Mouse (Mus musculus): ENCODE data around the gene Slc13a3. TPM values are rescaled to one million over a fixed set of nuclear protein-coding genes. Genes with fewer than 3 reads are reported as not detected.

Gene Slc13a3
- polyA plus RNA-seq, 1 experiment = 1.6 TPM

DNA sequence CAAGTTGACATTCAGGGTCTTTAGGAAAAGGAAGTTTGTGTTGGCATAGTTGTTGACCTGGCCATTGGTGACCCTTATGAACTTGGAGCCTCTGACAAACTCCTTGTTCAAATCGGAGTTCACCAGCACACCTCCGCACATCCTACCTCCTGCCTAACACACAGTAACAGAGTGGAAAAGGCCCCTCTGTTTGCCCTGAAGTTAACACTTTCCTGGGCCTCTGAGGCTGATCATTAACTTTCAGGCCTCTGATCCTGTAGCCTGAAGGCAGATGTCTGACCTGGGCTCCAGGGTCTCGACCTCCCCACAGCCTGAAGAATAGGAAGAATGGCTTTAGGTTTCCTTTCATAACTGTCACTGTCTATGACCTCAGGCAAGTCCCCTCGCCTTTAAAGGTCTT, 31.4 kb downstream of the Slc13a3 start:
- H3K27ac ChIP-seq (ENCODE audit: control insufficient read depth, insufficient read depth, low read depth, low read length, poor library complexity) = no peak overlapping the region; the same call in 1 of the 2 replicates
- WGBS = 64% methylated on average over 4 of the region's 4 CpGs
- TF ChIP-seq CTCF (IDR thresholded peaks at IDR 0.05; ENCODE audit: control insufficient read depth, insufficient read depth, low read length) (no peak), POLR2A (IDR thresholded peaks at IDR 0.05; ENCODE audit: borderline replicate concordance, control insufficient read depth, low read depth, low read length) (no peak)
- H3K4me1 ChIP-seq (ENCODE audit: control insufficient read depth, insufficient read depth, low read length) = peaks cover 2% of the 10 kb centered on the region; the same call in 1 of the 2 replicates
- no peak overlapping the region for H3K4me3 ChIP-seq (replicated peaks; ENCODE audit: control insufficient read depth, low read depth, low read length)

GRCm38 (mm10) chr2:165439613-165440012, 33.4 kb downstream of the Slc13a3 start:
- H3K4me3 ChIP-seq (replicated peaks; ENCODE audit: control insufficient read depth, low read depth, low read length) = no peak overlapping the region
- no peak overlapping the region for H3K27ac ChIP-seq (ENCODE audit: control insufficient read depth, insufficient read depth, low read depth, low read length, poor library complexity)
- TF ChIP-seq CTCF (IDR thresholded peaks at IDR 0.05; ENCODE audit: control insufficient read depth, insufficient read depth, low read length) (no peak), POLR2A (IDR thresholded peaks at IDR 0.05; ENCODE audit: borderline replicate concordance, control insufficient read depth, low read depth, low read length) (no peak)
- WGBS = 80% methylated on average over 10 of the region's 10 CpGs
- H3K4me1 ChIP-seq (ENCODE audit: control insufficient read depth, insufficient read depth, low read length) = peaks cover under 1% of the 10 kb centered on the region; the same call in 1 of the 2 replicates

DNA sequence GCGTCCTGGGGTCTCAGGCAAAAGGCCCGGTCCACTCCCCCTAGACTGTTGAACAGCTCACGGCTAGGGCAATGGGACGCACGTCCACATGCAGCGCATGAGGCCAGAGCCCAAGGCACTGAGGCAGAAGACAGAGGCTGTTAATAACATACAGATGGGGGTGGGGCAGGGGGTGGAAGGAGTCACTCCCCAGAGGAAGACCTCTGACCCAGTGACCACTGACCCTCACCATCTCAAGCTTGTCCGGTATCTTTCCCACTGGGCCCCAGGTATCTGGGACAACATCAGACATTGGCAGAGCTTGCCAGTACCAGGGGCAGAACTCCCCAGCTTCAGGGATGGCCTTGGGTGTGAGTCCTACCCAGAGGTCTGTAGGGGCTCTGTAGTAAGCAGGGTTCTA, 34.1 kb downstream of the Slc13a3 start:
- no peaks in the 10 kb centered on the region for H3K4me1 ChIP-seq (ENCODE audit: control insufficient read depth, insufficient read depth, low read length)
- no peak overlapping the region for H3K4me3 ChIP-seq (replicated peaks; ENCODE audit: control insufficient read depth, low read depth, low read length)
- 78% methylated on average over 7 of the region's 7 CpGs for WGBS
- TF ChIP-seq POLR2A (IDR thresholded peaks at IDR 0.05; ENCODE audit: borderline replicate concordance, control insufficient read depth, low read depth, low read length) (no peak), CTCF (IDR thresholded peaks at IDR 0.05; ENCODE audit: control insufficient read depth, insufficient read depth, low read length) (no peak)
- H3K27ac ChIP-seq (ENCODE audit: control insufficient read depth, insufficient read depth, low read depth, low read length, poor library complexity) = no peak overlapping the region

DNA sequence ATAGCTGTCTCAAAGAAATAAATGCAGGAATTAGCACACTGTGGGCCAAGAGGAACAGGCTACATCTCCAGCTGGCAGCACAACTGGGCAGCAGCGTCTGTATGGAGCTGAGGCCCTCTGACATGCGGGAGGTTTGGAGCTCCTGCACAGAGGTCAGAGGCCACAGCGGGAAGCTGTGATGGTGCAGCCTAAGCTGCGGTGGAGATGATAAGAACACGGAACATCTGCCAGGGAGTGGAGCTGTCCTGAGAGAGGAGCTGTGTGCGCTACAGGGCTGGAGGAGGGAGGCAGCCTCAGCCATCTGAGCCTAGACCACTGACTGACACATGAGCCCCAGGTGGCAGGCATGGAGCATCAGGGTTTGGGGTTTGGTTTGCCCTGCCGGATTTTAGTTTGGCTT, 44.3 kb downstream of the Slc13a3 start:
- Histone ChIP-seq H3K27ac (ENCODE audit: control insufficient read depth, insufficient read depth, low read depth, low read length, poor library complexity) (no peak overlapping the region), H3K4me1 (ENCODE audit: control insufficient read depth, insufficient read depth, low read length) (no peaks in the 10 kb centered on the region), H3K4me3 (replicated peaks; ENCODE audit: control insufficient read depth, low read depth, low read length) (no peak overlapping the region)
- 70% methylated on average over 7 of the region's 7 CpGs for WGBS
- TF ChIP-seq POLR2A (IDR thresholded peaks at IDR 0.05; ENCODE audit: borderline replicate concordance, control insufficient read depth, low read depth, low read length) = no peak
- TF ChIP-seq CTCF (IDR thresholded peaks at IDR 0.05; ENCODE audit: control insufficient read depth, insufficient read depth, low read length) = no peak

- TF ChIP-seq POLR2A (IDR thresholded peaks at IDR 0.05; ENCODE audit: borderline replicate concordance, control insufficient read depth, low read depth, low read length) (no peak), CTCF (IDR thresholded peaks at IDR 0.05; ENCODE audit: control insufficient read depth, insufficient read depth, low read length) (no peak)
- WGBS = 67% methylated on average over 2 of the region's 2 CpGs
- no peak overlapping the region for H3K4me3 ChIP-seq (replicated peaks; ENCODE audit: control insufficient read depth, low read depth, low read length)
- H3K4me1 ChIP-seq (ENCODE audit: control insufficient read depth, insufficient read depth, low read length) = no peaks in the 10 kb centered on the region; the same call in none of the 2 replicates
- no peak overlapping the region for H3K27ac ChIP-seq (ENCODE audit: control insufficient read depth, insufficient read depth, low read depth, low read length, poor library complexity)
Observed at GRCm38 (mm10) chr2:165420195-165420594, 52.8 kb downstream of the Slc13a3 start.

- H3K4me1 ChIP-seq (ENCODE audit: control insufficient read depth, insufficient read depth, low read length) = no peaks in the 10 kb centered on the region; the same call in none of the 2 replicates
- no peak overlapping the region for H3K4me3 ChIP-seq (replicated peaks; ENCODE audit: control insufficient read depth, low read depth, low read length)
- H3K27ac ChIP-seq (ENCODE audit: control insufficient read depth, insufficient read depth, low read depth, low read length, poor library complexity) = no peak overlapping the region
- 70% methylated on average over 4 of the region's 4 CpGs for WGBS
- no peak for TF ChIP-seq CTCF (IDR thresholded peaks at IDR 0.05; ENCODE audit: control insufficient read depth, insufficient read depth, low read length)
- no peak for TF ChIP-seq POLR2A (IDR thresholded peaks at IDR 0.05; ENCODE audit: borderline replicate concordance, control insufficient read depth, low read depth, low read length)
Observed at GRCm38 (mm10) chr2:165419670-165420111, 53.3 kb downstream of the Slc13a3 start.

DNA sequence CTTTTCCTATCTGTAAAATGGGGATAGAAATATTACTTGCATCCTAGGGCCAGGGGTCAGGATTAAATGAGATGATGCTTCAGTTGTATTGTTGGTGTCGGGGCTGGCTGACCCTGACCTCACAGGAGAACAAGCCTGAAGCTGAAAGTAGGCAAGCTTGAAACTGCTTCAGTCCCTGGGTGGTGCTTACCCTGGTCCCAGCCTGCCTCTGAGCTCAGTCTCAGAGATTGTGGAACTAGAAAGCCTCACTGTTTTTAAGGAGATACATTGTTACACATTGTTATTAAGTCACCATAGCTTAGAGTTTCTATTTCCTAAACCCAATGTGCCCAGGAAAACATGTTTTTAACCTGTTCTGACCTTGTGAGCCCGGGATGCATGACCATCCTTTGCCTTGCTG, 54.5 kb downstream of the Slc13a3 start:
- WGBS = 70% methylated on average over 2 of the region's 2 CpGs
- no peaks in the 10 kb centered on the region; the same call in none of the 2 replicates for H3K4me1 ChIP-seq (ENCODE audit: control insufficient read depth, insufficient read depth, low read length)
- no peak overlapping the region for H3K27ac ChIP-seq (ENCODE audit: control insufficient read depth, insufficient read depth, low read depth, low read length, poor library complexity)
- TF ChIP-seq CTCF (IDR thresholded peaks at IDR 0.05; ENCODE audit: control insufficient read depth, insufficient read depth, low read length) (no peak), POLR2A (IDR thresholded peaks at IDR 0.05; ENCODE audit: borderline replicate concordance, control insufficient read depth, low read depth, low read length) (no peak)
- no peak overlapping the region for H3K4me3 ChIP-seq (replicated peaks; ENCODE audit: control insufficient read depth, low read depth, low read length)

GRCm38 (mm10) chr2:165417291-165417690, 55.7 kb downstream of the Slc13a3 start:
- TF ChIP-seq POLR2A (IDR thresholded peaks at IDR 0.05; ENCODE audit: borderline replicate concordance, control insufficient read depth, low read depth, low read length) (no peak), CTCF (IDR thresholded peaks at IDR 0.05; ENCODE audit: control insufficient read depth, insufficient read depth, low read length) (no peak)
- WGBS = 47% methylated on average over 7 of the region's 7 CpGs
- Histone ChIP-seq H3K4me3 (replicated peaks; ENCODE audit: control insufficient read depth, low read depth, low read length) (no peak overlapping the region), H3K4me1 (ENCODE audit: control insufficient read depth, insufficient read depth, low read length) (no peaks in the 10 kb centered on the region; the same call in none of the 2 replicates), H3K27ac (ENCODE audit: control insufficient read depth, insufficient read depth, low read depth, low read length, poor library complexity) (no peak overlapping the region)

DNA sequence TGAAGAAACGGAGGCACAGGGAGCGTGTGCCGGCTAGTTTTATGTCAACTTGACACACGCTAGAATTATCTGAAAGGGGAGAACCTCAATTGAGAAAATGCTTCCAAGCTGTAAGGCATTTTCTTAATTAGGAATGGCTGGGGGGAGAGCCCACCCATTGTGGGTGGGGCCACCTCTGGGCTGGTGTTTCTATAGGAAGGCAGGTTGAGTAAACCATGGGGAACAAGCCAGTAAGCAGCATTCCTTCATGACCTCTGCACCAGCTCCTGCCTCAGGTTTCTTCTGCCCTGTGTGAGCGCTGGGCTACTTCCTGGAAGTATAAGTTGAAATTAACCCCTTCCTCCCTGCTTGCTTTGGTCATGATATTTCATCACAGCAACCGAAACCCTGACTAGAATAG, 57.2 kb downstream of the Slc13a3 start:
- Histone ChIP-seq H3K4me1 (ENCODE audit: control insufficient read depth, insufficient read depth, low read length) (no peaks in the 10 kb centered on the region; the same call in none of the 2 replicates), H3K27ac (ENCODE audit: control insufficient read depth, insufficient read depth, low read depth, low read length, poor library complexity) (no peak overlapping the region), H3K4me3 (replicated peaks; ENCODE audit: control insufficient read depth, low read depth, low read length) (no peak overlapping the region)
- WGBS = 75% methylated on average over 6 of the region's 6 CpGs
- no peak for TF ChIP-seq CTCF (IDR thresholded peaks at IDR 0.05; ENCODE audit: control insufficient read depth, insufficient read depth, low read length)
- no peak for TF ChIP-seq POLR2A (IDR thresholded peaks at IDR 0.05; ENCODE audit: borderline replicate concordance, control insufficient read depth, low read depth, low read length)
